Mouse (Mus musculus) neural tube, embryonic 11.5 days (tissue): ENCODE data around the gene Smug1. TPM values are rescaled to one million over a fixed set of nuclear protein-coding genes. Genes with fewer than 3 reads are reported as not detected.

Experiments
- ATAC-seq: fragments of 200-750 bp; cut with Nextera tagmentation; 2 replicates; pipeline ENCODE4 v1.8.0; 2017; ENCODE audit warnings: moderate number of reproducible peaks, mild to moderate bottlenecking, moderate TSS enrichment, moderate library complexity; ENCODE audit not compliant: insufficient read depth, low FRiP score, low TSS enrichment
- DNase-seq: peaks from one replicate; pipeline ENCODE4 v3.0.0-alpha.2; 2015; ENCODE audit warnings: low spot score
- H3K27ac ChIP-seq: fragments of 300-500 bp; sonication (generic); 2 replicates; pipeline ENCODE4 v1.5.1; 2014; ENCODE audit warnings: low read depth, mild to moderate bottlenecking, low read length
- H3K27me3 ChIP-seq: fragments of 300-500 bp; sonication (generic); 2 replicates; pipeline ENCODE4 v1.6.1; 2014; ENCODE audit warnings: mild to moderate bottlenecking, low read length, mixed read lengths; ENCODE audit not compliant: control insufficient read depth, insufficient read depth
- H3K36me3 ChIP-seq: fragments of 300-500 bp; sonication (generic); 2 replicates; pipeline ENCODE4 v1.6.1; 2014; ENCODE audit warnings: mild to moderate bottlenecking, low read length, moderate library complexity, mixed read lengths; ENCODE audit not compliant: control insufficient read depth, insufficient read depth
- H3K4me1 ChIP-seq: fragments of 300-500 bp; sonication (generic); 2 replicates; pipeline ENCODE4 v1.6.1; 2014; ENCODE audit warnings: low read length, mixed read lengths; ENCODE audit not compliant: control insufficient read depth, insufficient read depth
- H3K4me2 ChIP-seq: fragments of 300-500 bp; sonication (generic); 2 replicates; pipeline ENCODE4 v1.6.1; 2014; ENCODE audit warnings: low read depth, mild to moderate bottlenecking, moderate library complexity
- H3K4me3 ChIP-seq: fragments of 300-500 bp; sonication (generic); 2 replicates; pipeline ENCODE4 v1.5.1; 2014; ENCODE audit warnings: low read depth, low read length
- H3K9ac ChIP-seq: fragments of 300-500 bp; sonication (generic); 2 replicates; pipeline ENCODE4 v1.6.1; 2014; ENCODE audit warnings: mild to moderate bottlenecking, low read length
- H3K9me3 ChIP-seq: fragments of 300-500 bp; sonication (generic); 2 replicates; pipeline ENCODE4 v1.6.1; 2016; ENCODE audit warnings: low read length; ENCODE audit not compliant: control insufficient read depth
- WGBS: fragments of 180-500 bp; shearing (Covaris S2); extraction: QIAGEN DNeasy Blood & Tissue Kit; methylation state at CpG from one replicate; pipeline ENCODE4 v1.1.7; 2014; 5-methylcytosine and 5-hydroxymethylcytosine counted together
- polyA plus RNA-seq: library from polyadenylated mRNA; unstranded; fragments of >200 nt; fragmentation: Nextera tagmentation; extraction: Ambion mirVana; gene quantifications from 2 replicates; pipeline ENCODE4 v1.2.1, GENCODE M21; 2014

Smug1 gene
- polyA plus RNA-seq, 1 experiment from 2014 or later = 65.4 TPM

DNA sequence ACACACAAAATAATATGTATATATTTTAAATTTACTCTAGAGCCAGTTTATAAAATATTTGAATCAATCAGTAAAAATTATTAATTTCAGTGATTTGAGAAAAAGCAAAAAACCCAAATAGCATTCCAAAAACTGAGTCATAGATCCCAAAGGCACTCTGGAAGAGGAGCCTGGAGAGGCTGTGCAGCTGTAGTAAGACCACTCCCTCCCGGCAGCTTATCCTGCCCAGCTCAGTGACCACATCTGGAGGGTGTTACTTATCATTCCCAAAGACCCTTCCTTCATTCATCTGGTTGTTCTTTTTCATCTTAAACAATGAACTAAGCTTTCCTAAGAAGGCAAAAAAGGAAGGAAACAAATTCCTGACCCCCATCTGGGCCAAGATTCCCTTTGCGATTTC, 54.6 kb downstream of the Smug1 start:
- Histone ChIP-seq H3K4me2 (no peak overlapping the region), H3K9ac (no peak overlapping the region), H3K9me3 (no peaks in the 10 kb centered on the region), H3K36me3 (no peaks in the 10 kb centered on the region; the same call in 1 of the 2 replicates), H3K27ac (no peak overlapping the region), H3K4me3 (no peak overlapping the region), H3K27me3 (no peaks in the 10 kb centered on the region), H3K4me1 (peaks cover 42% of the 10 kb centered on the region)
- DNase-seq = no peak
- 79% methylated on average over 2 of the region's 2 CpGs for WGBS
- no peak for ATAC-seq

DNA sequence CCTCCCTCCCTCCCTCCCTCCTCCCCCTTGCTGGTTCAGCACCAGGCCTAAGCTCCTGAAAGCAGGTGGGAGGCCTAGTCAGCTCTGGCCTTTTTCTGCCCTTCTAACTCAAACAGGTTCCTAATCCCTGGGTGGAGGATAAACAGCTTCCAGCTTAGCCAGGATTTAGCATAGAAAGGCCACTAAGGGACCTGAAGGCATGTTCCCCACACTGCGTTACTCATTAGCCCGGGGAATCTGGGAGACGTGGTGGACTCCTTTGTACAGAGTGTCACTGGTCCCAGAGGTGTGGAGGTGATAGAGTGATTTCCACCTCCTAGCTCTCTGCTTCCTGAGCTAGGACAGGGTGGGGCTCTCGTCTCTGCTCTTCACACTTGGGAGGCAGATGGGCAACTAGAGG, 57.0 kb downstream of the Smug1 start:
- ATAC-seq (no peak), DNase-seq (no peak)
- WGBS = 37% methylated on average over 4 of the region's 4 CpGs
- no peak overlapping the region for H3K4me3 ChIP-seq
- H3K36me3 ChIP-seq = no peaks in the 10 kb centered on the region; the same call in 1 of the 2 replicates
- no peak overlapping the region for H3K4me2 ChIP-seq
- no peaks in the 10 kb centered on the region for H3K9me3 ChIP-seq
- no peak overlapping the region for H3K9ac ChIP-seq
- no peaks in the 10 kb centered on the region for H3K27me3 ChIP-seq
- H3K4me1 ChIP-seq = peaks cover 54% of the 10 kb centered on the region
- no peak overlapping the region for H3K27ac ChIP-seq

DNA sequence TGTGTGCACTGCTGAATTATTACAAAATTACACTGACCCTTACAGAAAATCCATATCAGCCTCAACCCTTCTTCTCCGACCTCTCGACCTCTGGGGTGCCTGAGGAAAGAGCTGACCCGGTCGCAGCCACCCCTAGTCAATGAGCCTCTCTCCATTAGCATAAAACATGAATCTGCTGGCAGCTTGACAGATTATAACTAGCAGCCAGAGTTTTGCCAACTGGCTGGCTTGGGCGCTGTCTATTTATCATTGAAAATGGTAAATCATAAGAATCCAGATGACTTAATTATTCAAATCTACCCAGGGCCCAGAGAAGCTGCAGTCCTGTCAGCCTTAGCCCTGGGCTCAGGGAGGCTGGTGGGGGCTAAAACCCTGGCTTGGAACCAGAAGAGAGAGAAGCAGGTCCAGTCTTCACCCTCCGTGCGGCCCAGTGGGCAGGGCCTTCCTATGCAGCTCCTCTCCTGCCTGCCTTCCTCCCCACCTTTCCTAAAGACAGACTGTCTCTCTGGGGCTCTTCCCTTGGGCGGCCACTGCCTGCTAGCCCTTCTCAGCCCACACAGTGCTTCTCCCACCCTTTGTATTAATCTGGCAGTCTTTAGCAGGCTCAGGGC, 58.7 kb downstream of the Smug1 start:
- no peak for DNase-seq
- 66% methylated on average over 8 of the region's 8 CpGs for WGBS
- no peak overlapping the region for H3K4me3 ChIP-seq
- no peaks in the 10 kb centered on the region; the same call in 1 of the 2 replicates for H3K36me3 ChIP-seq
- no peak for ATAC-seq
- H3K9me3 ChIP-seq = no peaks in the 10 kb centered on the region
- no peaks in the 10 kb centered on the region for H3K27me3 ChIP-seq
- H3K27ac ChIP-seq = peak overlapping the region; percentile 79
- H3K4me2 ChIP-seq = no peak overlapping the region
- H3K9ac ChIP-seq = peak overlapping the region; percentile 19
- peaks cover 54% of the 10 kb centered on the region for H3K4me1 ChIP-seq

DNA sequence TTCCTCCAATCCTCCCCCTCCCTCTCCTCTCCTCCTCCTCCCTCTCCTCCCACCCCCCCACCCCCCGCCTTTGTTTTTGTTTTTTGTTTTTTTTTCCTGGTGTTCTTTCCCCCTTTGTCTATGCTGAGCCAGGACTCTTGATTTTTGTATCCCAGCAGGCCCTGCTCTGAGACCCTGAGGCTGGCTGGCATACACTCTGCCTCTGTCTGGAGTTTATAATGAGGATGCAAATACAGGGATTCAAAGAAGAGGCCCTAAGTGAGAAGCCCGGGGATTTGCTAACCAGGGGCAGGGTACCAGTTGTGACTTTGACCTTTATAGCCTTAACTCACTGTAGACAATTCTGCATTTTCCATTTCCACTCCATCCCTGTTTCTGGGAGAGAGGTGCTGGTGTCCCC, 60.7 kb downstream of the Smug1 start:
- H3K9ac ChIP-seq = peak overlapping the region; percentile 83
- H3K4me3 ChIP-seq = 0 out of 2 replicates have a peak overlapping the region, but pooled peaks have one; percentile 4
- H3K27ac ChIP-seq = peak overlapping the region; percentile 79
- no peaks in the 10 kb centered on the region for H3K9me3 ChIP-seq
- 4% methylated on average over 2 of the region's 2 CpGs for WGBS
- peaks cover 50% of the 10 kb centered on the region for H3K4me1 ChIP-seq
- ATAC-seq (0 out of 2 replicates have a peak, but pooled peaks have one; percentile 22), DNase-seq (peak; percentile 61)
- peak overlapping the region; percentile 82 for H3K4me2 ChIP-seq
- H3K27me3 ChIP-seq = no peaks in the 10 kb centered on the region
- H3K36me3 ChIP-seq = no peaks in the 10 kb centered on the region

Other genes with a start within 250 kb of the Smug1 start
- gene Hoxc13, start 246.0 kb downstream of the Smug1 start, polyA plus RNA-seq = 2.4 and 4.5 TPM in 2 replicates
- 3.0 and 4.6 TPM in 2 replicates for gene Hoxc12, start 230.3 kb downstream of the Smug1 start, polyA plus RNA-seq
- 1.9 and 2.0 TPM in 2 replicates for gene Hoxc11, start 212.7 kb downstream of the Smug1 start, polyA plus RNA-seq
- 58.3 and 60.4 TPM in 2 replicates for gene Hoxc10, start 200.3 kb downstream of the Smug1 start, polyA plus RNA-seq
- 36.3 and 37.3 TPM in 2 replicates for gene Hoxc5, start 199.6 kb downstream of the Smug1 start, polyA plus RNA-seq
- gene Hoxc9, start 190.7 kb downstream of the Smug1 start, polyA plus RNA-seq = 36.1 and 40.0 TPM in 2 replicates
- gene Hoxc8, start 176.5 kb downstream of the Smug1 start, polyA plus RNA-seq = 63.7 and 67.1 TPM in 2 replicates
- gene Hoxc6, start 168.8 kb downstream of the Smug1 start, polyA plus RNA-seq = 95.9 and 96.4 TPM in 2 replicates
- gene Hoxc4, start 148.2 kb downstream of the Smug1 start, polyA plus RNA-seq = 62.6 and 67.3 TPM in 2 replicates
- gene Cbx5, start 72.7 kb upstream of the Smug1 start, polyA plus RNA-seq = 187 and 189 TPM in 2 replicates
- 1,373 and 1,392 TPM in 2 replicates for gene Hnrnpa1, start 73.3 kb upstream of the Smug1 start, polyA plus RNA-seq
- 6.5 and 7.3 TPM in 2 replicates for gene Nfe2, start 91.3 kb upstream of the Smug1 start, polyA plus RNA-seq
- gene Copz1, start 105.6 kb upstream of the Smug1 start, polyA plus RNA-seq = 307 and 317 TPM in 2 replicates
- 0.34 and 0.50 TPM in 2 replicates for gene Gpr84, start 143.5 kb upstream of the Smug1 start, polyA plus RNA-seq
- gene Zfp385a, start 173.0 kb upstream of the Smug1 start, polyA plus RNA-seq = 26.1 and 27.5 TPM in 2 replicates
- gene Itga5, start 199.7 kb upstream of the Smug1 start, polyA plus RNA-seq = 21.0 and 21.3 TPM in 2 replicates